Mouse (Mus musculus) urinary bladder, postnatal 14 days (tissue): ENCODE measurements around the gene Fam71f1.
A peak's percentile ranks its signal among the peaks of the same experiment; 100 is the strongest.
"Not testable (repeated sequence)": the region's sequence is repeated elsewhere in the genome, so short reads cannot be mapped to it uniquely, and the experiment has no call there.

Experiments
- DNase-seq: peaks from one replicate; pipeline ENCODE4 v3.0.0; 2021; ENCODE audit warnings: low spot score

Gene Fam71f1

GRCm38 (mm10) chr6:29326961-29327360 lies 8.0 kb downstream of the Fam71f1 start:
- no peak for DNase-seq

GRCm38 (mm10) chr6:29329514-29329913 lies 10.6 kb downstream of the Fam71f1 start:
- no peak for DNase-seq

- DNase-seq = not testable (repeated sequence)
Observed at GRCm38 (mm10) chr6:29346512-29346911, 27.6 kb downstream of the Fam71f1 start.

GRCm38 (mm10) chr6:29347189-29347588 lies 28.2 kb downstream of the Fam71f1 start:
- DNase-seq = no peak

GRCm38 (mm10) chr6:29347665-29348370 lies 28.9 kb downstream of the Fam71f1 start, which contains the start of gene Calu:
Gene Calu (plus strand): TSS chr6:29348069.
- peak; percentile 100 for DNase-seq

GRCm38 (mm10) chr6:29348371-29348724 lies 29.4 kb downstream of the Fam71f1 start:
- no peak for DNase-seq

GRCm38 (mm10) chr6:29351613-29352012 lies 32.7 kb downstream of the Fam71f1 start:
- no peak for DNase-seq

GRCm38 (mm10) chr6:29352816-29353215 lies 33.9 kb downstream of the Fam71f1 start:
- no peak for DNase-seq

- no peak for DNase-seq
Observed at GRCm38 (mm10) chr6:29359386-29359785, 40.4 kb downstream of the Fam71f1 start.

- no peak for DNase-seq
Observed at GRCm38 (mm10) chr6:29360211-29360610, 41.3 kb downstream of the Fam71f1 start.

- no peak for DNase-seq
Observed at GRCm38 (mm10) chr6:29362246-29363128, 43.5 kb downstream of the Fam71f1 start.

- no peak for DNase-seq
Observed at GRCm38 (mm10) chr6:29363129-29363515, 44.2 kb downstream of the Fam71f1 start.

GRCm38 (mm10) chr6:29365277-29365676 lies 46.3 kb downstream of the Fam71f1 start:
- no peak for DNase-seq

GRCm38 (mm10) chr6:29377386-29377785 lies 58.4 kb downstream of the Fam71f1 start:
- DNase-seq = no peak

GRCm38 (mm10) chr6:29378678-29379077 lies 59.7 kb downstream of the Fam71f1 start:
- no peak for DNase-seq

GRCm38 (mm10) chr6:29379954-29380353 lies 61.0 kb downstream of the Fam71f1 start:
- no peak for DNase-seq

- no peak for DNase-seq
Observed at GRCm38 (mm10) chr6:29382442-29382841, 63.5 kb downstream of the Fam71f1 start.
